Mouse (Mus musculus): ENCODE data around the gene Cdc37l1.
A peak's percentile ranks its signal among the peaks of the same experiment; 100 is the strongest.
"Not testable (repeated sequence)": the region's sequence is repeated elsewhere in the genome, so short reads cannot be mapped to it uniquely, and the experiment has no call there.

Cdc37l1 gene

GRCm38 (mm10) chr19:28990194-28990589, at the start of gene Cdc37l1:
TSS of gene Cdc37l1 (plus strand) at chr19:28990352.
- peak; percentile 97 for DNase-seq (ENCODE audit: low spot score in 2 of 2)

DNA sequence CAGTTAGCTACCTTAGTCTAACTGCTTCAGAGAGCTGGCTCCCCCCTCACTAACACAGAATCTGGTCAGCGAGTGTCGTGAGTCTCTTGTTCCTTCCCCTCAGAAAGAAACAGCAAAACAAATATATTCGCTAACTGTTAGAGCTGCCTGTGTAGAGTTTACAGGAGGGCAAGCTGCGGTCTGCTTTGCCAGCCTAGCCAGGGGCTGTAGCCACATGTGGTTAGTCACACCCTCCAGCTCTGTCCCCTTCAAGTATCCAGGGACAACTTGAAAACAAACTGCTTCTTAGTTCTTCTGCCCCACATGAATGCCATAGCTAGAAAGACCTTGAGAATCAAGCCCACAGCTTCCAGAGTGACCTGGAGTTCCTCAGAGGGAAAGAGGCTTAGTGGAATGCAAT, 48.9 kb upstream of the Cdc37l1 start:
- no peak for DNase-seq (ENCODE audit: low spot score in 2 of 2)

- DNase-seq (ENCODE audit: low spot score in 2 of 2), result no peak
These were observed 43.4 kb upstream of the Cdc37l1 start for GRCm38 (mm10) chr19:28946782-28947181.

GRCm38 (mm10) chr19:28947311-28947710, 42.8 kb upstream of the Cdc37l1 start:
- DNase-seq (ENCODE audit: low spot score in 2 of 2), result no peak

GRCm38 (mm10) chr19:28951251-28951650, 38.9 kb upstream of the Cdc37l1 start:
- no peak for DNase-seq (ENCODE audit: low spot score in 2 of 2)

DNA sequence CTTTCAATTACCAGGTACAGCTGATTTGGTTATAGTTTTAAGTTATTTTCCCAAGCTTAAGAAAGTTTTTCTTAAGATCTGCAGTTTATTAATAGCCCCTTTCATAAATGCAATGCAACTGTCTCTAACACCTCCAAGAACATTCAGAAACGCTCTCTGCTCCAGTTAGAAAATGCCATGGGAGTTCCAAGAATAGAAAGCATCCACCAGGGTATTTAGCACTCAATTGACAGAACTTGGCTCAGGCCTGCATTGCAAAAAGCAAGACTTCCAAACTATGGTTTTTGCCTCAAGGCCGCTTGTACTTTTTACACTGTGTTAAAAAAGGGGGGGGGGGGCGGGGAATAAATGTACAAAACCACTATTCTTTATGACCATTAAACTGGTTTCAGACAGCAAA, 27.0 kb upstream of the Cdc37l1 start:
- peak in 1 of 2 experiments; percentile 55 for DNase-seq (ENCODE audit: low spot score in 2 of 2)

DNA sequence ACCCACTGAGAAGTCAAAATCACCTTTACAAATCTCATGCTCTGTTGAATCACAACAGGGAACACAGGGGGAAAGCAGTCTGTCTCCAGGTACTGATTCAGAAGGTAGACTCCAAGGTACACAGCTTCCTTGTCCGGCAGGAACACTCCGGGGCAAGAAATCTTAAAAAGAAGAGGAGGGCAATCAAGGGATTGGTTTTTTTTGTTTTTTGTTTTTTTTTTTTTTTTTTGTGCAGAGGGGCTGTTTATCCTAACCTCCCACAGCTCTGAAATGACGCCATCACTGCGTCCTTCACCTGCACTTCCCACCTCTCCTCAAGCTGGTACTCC, 26.7 kb upstream of the Cdc37l1 start:
- DNase-seq (ENCODE audit: low spot score in 2 of 2), result no peak

DNA sequence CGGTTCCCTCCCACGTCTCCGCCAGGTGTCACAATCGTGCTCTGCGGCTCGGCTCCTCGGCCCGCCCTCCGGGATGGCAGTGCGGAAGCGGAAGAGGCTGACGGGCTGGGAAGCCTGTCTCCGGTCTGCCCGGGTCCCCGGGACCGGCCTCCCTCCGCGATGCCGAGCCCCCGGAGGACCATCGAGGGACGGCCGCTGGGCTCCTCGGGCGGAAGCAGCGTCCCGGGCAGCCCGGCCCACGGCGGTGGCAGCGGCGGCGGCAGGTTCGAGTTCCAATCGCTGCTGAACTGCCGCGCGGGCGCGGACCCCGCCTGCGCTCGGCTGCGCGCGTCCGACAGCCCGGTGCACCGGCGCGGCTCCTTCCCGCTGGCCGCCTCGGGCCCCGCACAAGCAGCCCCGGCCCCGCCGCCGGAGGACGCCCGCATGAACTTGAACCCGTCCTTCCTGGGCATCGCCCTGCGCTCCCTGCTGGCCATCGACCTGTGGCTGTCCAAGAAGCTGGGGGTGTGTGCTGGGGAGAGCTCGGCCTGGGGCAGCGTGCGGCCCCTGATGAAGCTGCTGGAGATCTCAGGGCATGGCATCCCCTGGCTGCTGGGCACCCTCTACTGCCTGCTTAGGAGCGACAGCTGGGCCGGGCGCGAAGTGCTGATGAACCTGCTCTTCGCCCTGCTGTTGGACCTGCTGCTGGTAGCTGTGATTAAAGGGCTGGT, 26.2 kb upstream of the Cdc37l1 start, which contains the start of gene Plpp6:
Gene Plpp6, plus strand, starts transcription at position 112 of the 710 bp plus-strand sequence.
- peak; percentile 86 to 88 for DNase-seq (ENCODE audit: low spot score in 2 of 2)

DNA sequence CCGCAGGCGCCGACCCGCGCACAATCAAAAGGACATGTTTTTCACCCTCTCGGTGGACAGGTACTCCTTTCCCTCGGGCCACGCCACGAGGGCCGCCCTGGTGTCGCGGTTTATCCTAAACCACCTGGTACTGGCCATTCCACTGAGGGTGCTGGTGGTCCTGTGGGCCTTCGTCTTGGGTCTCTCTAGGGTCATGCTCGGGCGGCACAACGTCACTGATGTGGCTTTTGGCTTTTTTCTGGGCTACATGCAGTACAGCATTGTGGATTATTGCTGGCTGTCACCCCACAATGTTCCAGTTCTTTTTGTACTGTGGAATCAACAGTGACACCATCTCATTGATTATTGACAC, 25.6 kb upstream of the Cdc37l1 start:
- no peak for DNase-seq (ENCODE audit: low spot score in 2 of 2)

- DNase-seq (ENCODE audit: low spot score in 2 of 2), result peak; percentile 61 to 72
These were observed 22.5 kb upstream of the Cdc37l1 start, which contains the start of gene 4430402I18Rik for GRCm38 (mm10) chr19:28967652-28968051. TSS of gene 4430402I18Rik (minus strand) at chr19:28967800.

DNA sequence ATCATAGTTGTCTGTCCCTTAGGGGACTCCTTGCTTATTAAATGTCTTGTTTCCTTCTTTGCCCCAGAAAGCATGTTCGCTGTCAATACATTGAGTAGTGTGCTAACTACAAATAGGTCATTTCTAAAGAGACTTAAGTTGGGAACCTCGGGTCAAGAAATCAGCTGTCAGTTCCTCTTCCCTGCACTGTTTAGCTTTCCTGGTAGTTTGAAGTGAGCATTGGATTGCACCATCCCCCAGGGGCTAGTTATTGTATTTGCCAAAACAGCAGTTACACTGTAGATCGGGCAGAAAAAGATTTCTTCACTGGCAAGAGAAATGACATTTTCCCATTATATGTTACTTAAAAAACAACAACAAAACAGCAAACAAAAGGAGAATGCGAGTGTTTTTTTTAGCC, 22.0 kb upstream of the Cdc37l1 start:
- no peak for DNase-seq (ENCODE audit: low spot score in 2 of 2)

GRCm38 (mm10) chr19:28969231-28969630, 20.9 kb upstream of the Cdc37l1 start:
- no peak for DNase-seq (ENCODE audit: low spot score in 2 of 2)

GRCm38 (mm10) chr19:28970251-28970650, 19.9 kb upstream of the Cdc37l1 start:
- DNase-seq (ENCODE audit: low spot score in 2 of 2), result no peak

GRCm38 (mm10) chr19:28974862-28975611, 15.1 kb upstream of the Cdc37l1 start:
- DNase-seq (ENCODE audit: low spot score in 2 of 2), result peak; percentile 75 to 81

DNA sequence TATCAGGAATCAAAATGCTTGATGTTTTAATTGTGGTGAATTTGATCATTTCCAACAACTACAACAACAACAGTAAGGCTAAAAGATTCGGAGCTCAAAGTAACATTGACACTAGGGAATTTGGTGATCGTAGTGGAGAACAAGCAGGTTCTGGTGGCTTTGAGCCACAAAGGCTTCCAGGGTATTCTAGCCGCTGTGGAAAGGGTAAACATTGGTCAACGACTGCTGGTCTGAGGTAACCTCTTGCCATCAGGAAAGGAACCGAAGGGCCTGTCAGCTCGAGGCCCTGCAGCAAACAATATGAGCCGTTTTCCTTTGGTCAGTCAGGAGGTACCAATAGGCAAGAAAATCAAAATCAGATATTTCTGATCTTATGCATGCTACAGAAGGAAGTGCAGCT, 7.5 kb upstream of the Cdc37l1 start:
- DNase-seq (ENCODE audit: low spot score in 2 of 2), result no peak

DNA sequence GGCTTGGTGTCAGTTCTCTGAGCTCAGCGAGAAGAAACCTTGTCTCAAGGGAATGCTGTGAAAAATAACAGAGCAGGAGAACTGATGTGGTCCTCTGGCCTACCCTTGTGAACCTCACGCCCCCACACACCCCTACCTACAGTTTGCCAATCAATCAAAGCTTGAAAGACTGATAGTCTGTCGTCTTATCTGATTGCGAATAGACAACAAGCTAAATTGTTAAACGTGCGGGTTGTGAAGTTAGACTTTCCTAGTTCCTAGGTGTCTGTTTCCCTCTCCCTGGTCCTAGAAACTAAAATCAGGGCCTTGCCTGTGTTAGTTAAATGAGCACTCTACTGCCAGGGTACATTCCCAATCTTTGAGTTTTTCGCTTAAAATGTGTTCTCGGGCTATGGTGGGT, 637 bp upstream of the Cdc37l1 start:
- no peak for DNase-seq (ENCODE audit: low spot score in 2 of 2)

DNA sequence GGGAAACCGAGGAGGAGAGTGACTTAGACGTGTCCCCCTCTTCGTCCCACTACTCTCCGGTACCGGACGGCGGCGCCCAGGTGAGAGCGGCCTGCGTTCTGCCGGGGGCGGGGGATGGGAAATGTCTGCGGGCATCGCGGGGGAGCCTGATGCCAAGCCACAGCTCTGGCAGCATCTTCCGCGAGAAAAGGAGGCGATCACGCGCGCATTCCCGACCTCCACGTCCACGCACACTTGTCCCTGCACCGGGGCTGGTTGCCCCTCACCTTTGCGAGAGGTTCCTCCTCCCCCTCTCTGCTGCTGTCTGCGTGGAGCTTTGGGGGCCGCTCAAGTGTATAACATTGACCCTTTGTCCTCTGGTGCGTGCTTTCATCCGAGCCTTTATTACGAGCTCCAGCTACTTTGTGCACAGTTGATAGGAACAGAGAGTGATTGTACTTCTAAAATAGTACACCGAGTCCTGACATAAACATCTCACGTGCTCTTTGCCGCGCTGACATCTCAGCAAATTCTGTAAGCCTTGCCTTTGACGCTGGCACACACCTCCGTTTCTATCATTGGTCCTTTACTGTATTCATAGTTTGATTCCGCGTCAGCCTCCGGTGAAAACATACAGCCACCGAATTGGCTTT, 554 bp downstream of the Cdc37l1 start:
- DNase-seq (ENCODE audit: low spot score in 2 of 2), result peak; percentile 49 to 56

DNA sequence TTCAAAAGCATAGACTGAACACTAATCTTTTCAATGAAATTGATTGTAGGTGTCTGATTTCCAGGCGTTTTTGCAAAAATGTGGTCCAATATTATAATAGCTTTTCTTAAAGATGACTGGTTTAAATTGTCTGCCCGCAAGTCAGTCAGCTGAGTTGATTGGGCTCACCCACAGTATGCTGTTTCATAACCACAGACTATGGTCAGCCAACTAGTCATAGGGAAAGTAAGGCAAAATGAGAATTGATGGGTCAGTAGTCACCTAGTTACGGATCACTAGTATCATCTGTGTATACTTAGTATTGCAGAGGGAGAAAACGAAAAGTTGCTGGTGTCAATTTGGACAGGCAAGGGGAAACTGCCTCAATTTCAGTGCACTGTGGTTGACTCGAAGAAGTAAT, 1.2 kb downstream of the Cdc37l1 start:
- DNase-seq (ENCODE audit: low spot score in 2 of 2), result no peak

DNA sequence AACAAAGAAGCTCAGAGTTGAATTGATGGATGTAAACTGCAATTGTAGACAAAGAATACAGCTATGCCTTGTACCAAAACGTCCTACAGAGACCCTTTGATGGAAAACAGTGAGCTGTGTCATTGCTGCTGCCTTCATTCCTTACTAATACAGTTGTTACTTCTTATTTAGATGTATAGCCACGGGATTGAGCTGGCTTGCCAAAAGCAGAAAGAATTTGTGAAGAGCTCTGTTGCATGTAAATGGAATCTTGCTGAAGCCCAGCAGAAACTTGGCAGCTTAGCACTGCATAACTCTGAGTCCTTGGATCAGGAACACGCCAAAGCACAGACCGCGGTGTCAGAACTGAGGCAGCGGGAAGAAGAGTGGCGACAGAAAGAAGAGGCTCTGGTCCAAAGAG, 4.7 kb downstream of the Cdc37l1 start:
- peak; percentile 74 to 80 for DNase-seq (ENCODE audit: low spot score in 2 of 2)

- DNase-seq (ENCODE audit: low spot score in 2 of 2), result no peak
These were observed 5.2 kb downstream of the Cdc37l1 start for GRCm38 (mm10) chr19:28995366-28995765.

DNA sequence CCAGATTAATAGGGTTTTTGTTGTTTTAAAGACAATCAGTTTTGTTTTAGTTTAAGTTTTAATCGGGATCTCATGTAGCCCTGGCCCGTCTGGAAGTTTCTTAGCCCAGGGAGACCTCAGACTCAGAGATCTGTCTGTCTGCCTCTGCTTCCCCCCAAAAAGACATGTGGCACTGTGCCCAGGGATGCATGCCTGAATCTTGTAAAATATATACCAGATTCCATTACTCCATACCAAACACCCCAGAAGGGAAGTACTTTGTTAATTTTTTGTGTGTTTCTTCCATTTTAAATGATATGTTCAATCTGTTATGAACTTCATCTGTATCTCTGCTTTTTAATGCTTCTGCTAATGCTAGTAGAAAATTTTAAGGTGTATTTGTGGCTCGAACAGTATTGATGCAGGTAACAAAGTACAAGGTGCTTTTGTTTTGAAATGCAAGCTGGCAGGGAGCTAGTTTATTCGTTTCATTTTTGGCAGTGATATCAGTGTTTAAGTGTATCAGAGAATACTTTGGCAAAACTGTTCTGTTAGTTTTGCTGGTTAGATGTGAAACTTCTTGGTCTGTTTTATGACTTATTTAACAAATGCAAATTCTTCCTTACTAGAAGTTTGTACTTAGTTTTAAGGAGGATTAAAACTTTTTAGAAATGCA, 8.0 kb downstream of the Cdc37l1 start:
- DNase-seq (ENCODE audit: low spot score in 2 of 2), result no peak

GRCm38 (mm10) chr19:29000321-29000720, 10.2 kb downstream of the Cdc37l1 start:
- DNase-seq (ENCODE audit: low spot score in 2 of 2), result not testable (repeated sequence)

All from right cerebral cortex, postnatal 10 days (tissue).